ENCODE assay signal across 8 mouse cellular contexts in genomic region chr14:55787731-55788130, GRCm38 (mm10). TPM values are rescaled to one million over a fixed set of nuclear protein-coding genes. Genes with fewer than 3 reads are reported as not detected.
DNase-seq lines count a peak whose midpoint lies in the region; ATAC-seq and TF ChIP-seq lines count a peak whose summit lies in the region.

No protein-coding gene starts in this region.

- H3K4me1 ChIP-seq in liver, embryonic 11.5 days (replicated peaks; ENCODE audit: control insufficient read depth, insufficient read depth, low read length) = peaks cover 6% of the 10 kb centered on the region
- peaks cover 20% of the 10 kb centered on the region for H3K4me1 ChIP-seq in embryonic facial prominence, embryonic 12.5 days
- H3K4me1 ChIP-seq in heart, postnatal 0 days (ENCODE audit: control insufficient read depth, insufficient read depth) = peaks cover 11% of the 10 kb centered on the region; the same call in 1 of the 2 replicates

- H3K27me3 ChIP-seq in liver, embryonic 11.5 days (replicated peaks; ENCODE audit: control insufficient read depth, insufficient read depth, low read length) = peaks cover 35% of the 10 kb centered on the region
- peaks cover 57% of the 10 kb centered on the region for H3K27me3 ChIP-seq in embryonic facial prominence, embryonic 12.5 days
- peaks cover 41% of the 10 kb centered on the region for H3K27me3 ChIP-seq in heart, postnatal 0 days (ENCODE audit: control insufficient read depth, insufficient read depth, low read length)

- 38% methylated on average over 11 of the region's 11 CpGs for WGBS in liver, embryonic 11.5 days
- WGBS in embryonic facial prominence, embryonic 12.5 days = 37% methylated on average over 11 of the region's 11 CpGs
- WGBS in heart, postnatal 0 days = 37% methylated on average over 11 of the region's 11 CpGs

- H3K36me3 ChIP-seq in liver, embryonic 11.5 days (ENCODE audit: control insufficient read depth, insufficient read depth, low read length) = no peaks in the 10 kb centered on the region
- H3K36me3 ChIP-seq in embryonic facial prominence, embryonic 12.5 days = no peaks in the 10 kb centered on the region
- no peaks in the 10 kb centered on the region for H3K36me3 ChIP-seq in heart, postnatal 0 days (replicated peaks; ENCODE audit: control insufficient read depth, insufficient read depth, low read length)

- ATAC-seq in liver, embryonic 11.5 days (replicated peaks; ENCODE audit: low FRiP score) = no peak
- no peak for ATAC-seq in embryonic facial prominence, embryonic 12.5 days (ENCODE audit: insufficient number of reproducible peaks, insufficient read depth, low FRiP score, low TSS enrichment)
- ATAC-seq in heart, postnatal 0 days (ENCODE audit: insufficient read depth, low read depth) = no peak

- H3K9ac ChIP-seq in liver, embryonic 11.5 days (ENCODE audit: low read depth, low read length) = peak overlapping the region; percentile 62
- H3K9ac ChIP-seq in embryonic facial prominence, embryonic 12.5 days = 0 out of 2 replicates have a peak overlapping the region, but pooled peaks have one; percentile 16
- no peak overlapping the region for H3K9ac ChIP-seq in heart, postnatal 0 days (replicated peaks; ENCODE audit: low read depth, low read length)

- peak overlapping the region; percentile 57 for H3K4me3 ChIP-seq in liver, embryonic 11.5 days (ENCODE audit: low read depth, low read length)
- peak overlapping the region; percentile 45 for H3K4me3 ChIP-seq in embryonic facial prominence, embryonic 12.5 days
- H3K4me3 ChIP-seq in heart, postnatal 0 days (ENCODE audit: low read depth, low read length) = peak overlapping the region; percentile 53

- no peak overlapping the region for H3K27ac ChIP-seq in liver, embryonic 11.5 days (ENCODE audit: low read depth, low read length)
- no peak overlapping the region for H3K27ac ChIP-seq in embryonic facial prominence, embryonic 12.5 days
- H3K27ac ChIP-seq in heart, postnatal 0 days (ENCODE audit: low read depth) = no peak overlapping the region

- DNase-seq in liver, embryonic 11.5 days (ENCODE audit: low spot score) = no peak
- no peak for DNase-seq in liver
- DNase-seq in heart, postnatal 0 days (ENCODE audit: low spot score) = no peak
- peak; percentile 16 for DNase-seq in naive thymus-derived CD4-positive, alpha-beta T cell, adult 2 months (ENCODE audit: low read depth)
- DNase-seq in urinary bladder, adult 2 months (ENCODE audit: low spot score) = no peak
- DNase-seq in layer of hippocampus, adult 8-10 months (ENCODE audit: low spot score in 2 of 2) = no peak
- no peak for DNase-seq in cerebellum, adult 8-10 months

- TF ChIP-seq EP300 in heart, postnatal 0 days (IDR thresholded peaks at IDR 0.05; ENCODE audit: low read depth) = no peak

- no peaks in the 10 kb centered on the region for H3K9me3 ChIP-seq in liver, embryonic 11.5 days (ENCODE audit: control insufficient read depth, low read length)
- no peaks in the 10 kb centered on the region for H3K9me3 ChIP-seq in embryonic facial prominence, embryonic 12.5 days
- H3K9me3 ChIP-seq in heart, postnatal 0 days (replicated peaks; ENCODE audit: control insufficient read depth, low read length) = no peaks in the 10 kb centered on the region

- TF ChIP-seq CTCF in heart, postnatal 0 days (IDR thresholded peaks at IDR 0.05; ENCODE audit: low read depth) = no peak

- peak overlapping the region; percentile 97 for H3K4me2 ChIP-seq in liver, embryonic 11.5 days
- H3K4me2 ChIP-seq in embryonic facial prominence, embryonic 12.5 days (replicated peaks) = peak overlapping the region; percentile 75
- peak overlapping the region; percentile 77 for H3K4me2 ChIP-seq in heart, postnatal 0 days (ENCODE audit: low read depth, low read length)

RNA-seq across cellular contexts. Expression of gene Ripk3, which starts 0.9 kb away (rescaled TPM):
- polyA plus RNA-seq in liver, embryonic 11.5 days (2014; fragmentation: Nextera tagmentation; extraction: Ambion mirVana) = 51.6 and 52.1 TPM in 2 replicates
- polyA plus RNA-seq in embryonic facial prominence, embryonic 12.5 days (2016; fragmentation: Nextera tagmentation; extraction: Ambion mirVana) = 45.5 and 50.3 TPM in 2 replicates
- 8.5 and 16.3 TPM in 2 replicates for total RNA-seq in heart, postnatal 0 days (2014; rRNA removed; ENCODE audit: low replicate concordance)
- 9.3 and 9.4 TPM in 2 replicates for polyA plus RNA-seq in heart, postnatal 0 days (2015; fragmentation: Nextera tagmentation; extraction: Ambion mirVana)
- 7.0 and 8.9 TPM in 2 replicates for polyA plus RNA-seq in urinary bladder, adult 2 months (2012; rRNA removed)
- 1 to 10 TPM in 1 of 4 experiments, under 1 TPM in 2, not detected in 1; 0.95 to 3.4 (median 0.99) TPM for total RNA-seq in layer of hippocampus, adult 8-10 months (2022)

RNA-seq across cellular contexts. Expression of gene Adcy4, which starts 3.8 kb away (rescaled TPM):
- polyA plus RNA-seq in liver, embryonic 11.5 days (2014; fragmentation: Nextera tagmentation; extraction: Ambion mirVana) = 3.9 and 4.8 TPM in 2 replicates
- 21.3 and 24.2 TPM in 2 replicates for polyA plus RNA-seq in embryonic facial prominence, embryonic 12.5 days (2016; fragmentation: Nextera tagmentation; extraction: Ambion mirVana)
- 16.2 and 17.4 TPM in 2 replicates for total RNA-seq in heart, postnatal 0 days (2014; rRNA removed; ENCODE audit: low replicate concordance)
- 10.6 TPM in 2 replicates for polyA plus RNA-seq in heart, postnatal 0 days (2015; fragmentation: Nextera tagmentation; extraction: Ambion mirVana)
- 7.2 and 9.4 TPM in 2 replicates for polyA plus RNA-seq in urinary bladder, adult 2 months (2012; rRNA removed)
- 1 to 10 TPM; 3.4 to 6.8 (median 4.8) TPM for total RNA-seq in layer of hippocampus, adult 8-10 months (2022)

RNA-seq across cellular contexts. Expression of gene Ltb4r1, which starts 22.0 kb away (rescaled TPM):
- 1.6 and 1.9 TPM in 2 replicates for polyA plus RNA-seq in liver, embryonic 11.5 days (2014; fragmentation: Nextera tagmentation; extraction: Ambion mirVana)
- 0.48 and 0.60 TPM in 2 replicates for polyA plus RNA-seq in embryonic facial prominence, embryonic 12.5 days (2016; fragmentation: Nextera tagmentation; extraction: Ambion mirVana)
- total RNA-seq in heart, postnatal 0 days (2014; rRNA removed; ENCODE audit: low replicate concordance) = 0.62 TPM in 1 of 2 replicates, not detected in the other
- polyA plus RNA-seq in heart, postnatal 0 days (2015; fragmentation: Nextera tagmentation; extraction: Ambion mirVana) = 0.38 and 0.40 TPM in 2 replicates
- polyA plus RNA-seq in urinary bladder, adult 2 months (2012; rRNA removed) = 1.6 and 1.7 TPM in 2 replicates
- total RNA-seq in layer of hippocampus, adult 8-10 months (2022) = under 1 TPM in 1 of 4 experiments, not detected in 3; 0.32 TPM

RNA-seq across cellular contexts. Expression of gene Ltb4r2, which starts 26.5 kb away (rescaled TPM):
- polyA plus RNA-seq in liver, embryonic 11.5 days (2014; fragmentation: Nextera tagmentation; extraction: Ambion mirVana) = 1.5 and 1.8 TPM in 2 replicates
- 0.55 and 0.60 TPM in 2 replicates for polyA plus RNA-seq in embryonic facial prominence, embryonic 12.5 days (2016; fragmentation: Nextera tagmentation; extraction: Ambion mirVana)
- total RNA-seq in heart, postnatal 0 days (2014; rRNA removed; ENCODE audit: low replicate concordance) = not detected in 2 replicates
- polyA plus RNA-seq in heart, postnatal 0 days (2015; fragmentation: Nextera tagmentation; extraction: Ambion mirVana) = 0.10 and 0.22 TPM in 2 replicates
- polyA plus RNA-seq in urinary bladder, adult 2 months (2012; rRNA removed) = 0.06 TPM in 2 replicates
- total RNA-seq in layer of hippocampus, adult 8-10 months (2022) = under 1 TPM in 3 of 4 experiments, not detected in 1; 0.16 to 0.23 (median 0.22) TPM

RNA-seq across cellular contexts. Expression of gene Cideb, which starts 29.5 kb away (rescaled TPM):
- polyA plus RNA-seq in liver, embryonic 11.5 days (2014; fragmentation: Nextera tagmentation; extraction: Ambion mirVana) = 8.9 and 9.1 TPM in 2 replicates
- polyA plus RNA-seq in embryonic facial prominence, embryonic 12.5 days (2016; fragmentation: Nextera tagmentation; extraction: Ambion mirVana) = 0.19 and 0.50 TPM in 2 replicates
- 0.31 and 0.34 TPM in 2 replicates for total RNA-seq in heart, postnatal 0 days (2014; rRNA removed; ENCODE audit: low replicate concordance)
- polyA plus RNA-seq in heart, postnatal 0 days (2015; fragmentation: Nextera tagmentation; extraction: Ambion mirVana) = 2.8 and 3.6 TPM in 2 replicates
- 0.18 and 0.25 TPM in 2 replicates for polyA plus RNA-seq in urinary bladder, adult 2 months (2012; rRNA removed)
- total RNA-seq in layer of hippocampus, adult 8-10 months (2022) = 1 to 10 TPM; 1.4 to 3.0 (median 1.7) TPM
